In genomic region chr3:153636094-153636803, GRCm38 (mm10) we compare ENCODE assay signal across 13 mouse cellular contexts.
DNase-seq lines count a peak whose midpoint lies in the region; ATAC-seq and TF ChIP-seq lines count a peak whose summit lies in the region.
"Had no signal": no experiment of that assay in that cellular context is flagged by ENCODE, and none has a peak within 500 bp of the region (broad histone marks: within the 10 kb centered on the region; RNA-seq: fewer than 3 reads in every experiment).

No protein-coding gene starts in this region.

- no peak overlapping the region for H3K27ac ChIP-seq in forebrain, postnatal 0 days (ENCODE audit: low read depth, low read length)
- no peak overlapping the region for H3K27ac ChIP-seq in forebrain, embryonic 11.5 days (ENCODE audit: low read depth, low read length)
- peak overlapping the region; percentile 3; the same call in 1 of the 2 replicates for H3K27ac ChIP-seq in midbrain, embryonic 14.5 days (replicated peaks; ENCODE audit: low read depth, low read length)
- H3K27ac ChIP-seq in midbrain, embryonic 13.5 days = no peak overlapping the region
- H3K27ac ChIP-seq in embryonic facial prominence, embryonic 13.5 days = peak overlapping the region; percentile 60
- H3K27ac ChIP-seq: liver, embryonic 14.5 days had no signal

- no peak overlapping the region for H3K4me3 ChIP-seq in forebrain, postnatal 0 days (ENCODE audit: low read depth, low read length)
- no peak overlapping the region for H3K4me3 ChIP-seq in forebrain, embryonic 11.5 days (ENCODE audit: low read depth, low read length)
- H3K4me3 ChIP-seq in midbrain, embryonic 14.5 days (replicated peaks; ENCODE audit: low read depth, low read length) = no peak overlapping the region
- no peak overlapping the region for H3K4me3 ChIP-seq in midbrain, embryonic 13.5 days (replicated peaks)
- no peak overlapping the region for H3K4me3 ChIP-seq in embryonic facial prominence, embryonic 13.5 days

- no peak for TF ChIP-seq CTCF in forebrain, postnatal 0 days (IDR thresholded peaks at IDR 0.05; ENCODE audit: low read depth)

- H3K9me3 ChIP-seq in forebrain, postnatal 0 days (ENCODE audit: low read length) = no peaks in the 10 kb centered on the region
- H3K9me3 ChIP-seq in forebrain, embryonic 11.5 days (ENCODE audit: control insufficient read depth, low read length) = no peaks in the 10 kb centered on the region
- no peaks in the 10 kb centered on the region for H3K9me3 ChIP-seq in midbrain, embryonic 14.5 days (ENCODE audit: control insufficient read depth, low read length)
- no peaks in the 10 kb centered on the region for H3K9me3 ChIP-seq in midbrain, embryonic 13.5 days
- no peaks in the 10 kb centered on the region for H3K9me3 ChIP-seq in embryonic facial prominence, embryonic 13.5 days

- peak; percentile 64 for ATAC-seq in forebrain, postnatal 0 days
- ATAC-seq in forebrain, embryonic 11.5 days (replicated peaks; ENCODE audit: low FRiP score) = no peak
- ATAC-seq in midbrain, embryonic 14.5 days (ENCODE audit: low FRiP score, low TSS enrichment) = no peak
- ATAC-seq in midbrain, embryonic 13.5 days = no peak
- no peak for ATAC-seq in embryonic facial prominence, embryonic 13.5 days (ENCODE audit: insufficient number of reproducible peaks, insufficient read depth, low FRiP score, low TSS enrichment, low read depth)
- peak; percentile 71 for ATAC-seq in megakaryocyte progenitor cell, adult 5-6 weeks (replicated peaks; ENCODE audit: poor library complexity)
- ATAC-seq: inflammation-experienced regulatory T-cells, adult 6 months had no signal

- intact Hi-C loops in gastrocnemius, postnatal 14 days (cut with DNase I; ENCODE audit: low total_unique reads) = no loop called here

- no peak for DNase-seq in forebrain, postnatal 0 days
- no peak for DNase-seq in forebrain, embryonic 11.5 days (ENCODE audit: low spot score)
- no peak for DNase-seq in midbrain, embryonic 14.5 days
- DNase-seq in gastrocnemius, postnatal 14 days = no peak
- DNase-seq in layer of hippocampus, postnatal 25 days (ENCODE audit: extremely low spot score in 1 of 2, low spot score in 1 of 2) = no peak
- DNase-seq: kidney, postnatal 36 days; lung, postnatal 4 days; thymus, postnatal 25 days had no signal

- WGBS in forebrain, postnatal 0 days = 39% methylated on average over 2 of the region's 2 CpGs
- WGBS in forebrain, embryonic 11.5 days = 61% methylated on average over 2 of the region's 2 CpGs
- WGBS in midbrain, embryonic 14.5 days = 85% methylated on average over 2 of the region's 2 CpGs
- WGBS in midbrain, embryonic 13.5 days = 74% methylated on average over 2 of the region's 2 CpGs
- 23% methylated on average over 2 of the region's 2 CpGs for WGBS in embryonic facial prominence, embryonic 13.5 days

- no peaks in the 10 kb centered on the region for H3K27me3 ChIP-seq in forebrain, postnatal 0 days (ENCODE audit: insufficient read depth, low read length)
- no peaks in the 10 kb centered on the region for H3K27me3 ChIP-seq in forebrain, embryonic 11.5 days (ENCODE audit: control insufficient read depth, insufficient read depth, low read length)
- H3K27me3 ChIP-seq in midbrain, embryonic 14.5 days (ENCODE audit: control insufficient read depth, insufficient read depth, low read length) = no peaks in the 10 kb centered on the region
- no peaks in the 10 kb centered on the region for H3K27me3 ChIP-seq in midbrain, embryonic 13.5 days
- no peaks in the 10 kb centered on the region for H3K27me3 ChIP-seq in embryonic facial prominence, embryonic 13.5 days

- H3K4me2 ChIP-seq in forebrain, postnatal 0 days (ENCODE audit: low read depth) = no peak overlapping the region
- no peak overlapping the region for H3K4me2 ChIP-seq in forebrain, embryonic 11.5 days (ENCODE audit: low read depth, low read length, severe bottlenecking)
- no peak overlapping the region for H3K4me2 ChIP-seq in midbrain, embryonic 14.5 days (ENCODE audit: low read length)
- no peak overlapping the region for H3K4me2 ChIP-seq in midbrain, embryonic 13.5 days (replicated peaks)
- H3K4me2 ChIP-seq in embryonic facial prominence, embryonic 13.5 days = no peak overlapping the region

- H3K4me1 ChIP-seq in forebrain, postnatal 0 days (ENCODE audit: insufficient read depth) = no peaks in the 10 kb centered on the region
- H3K4me1 ChIP-seq in forebrain, embryonic 11.5 days (replicated peaks; ENCODE audit: control insufficient read depth, insufficient read depth, low read length) = no peaks in the 10 kb centered on the region
- H3K4me1 ChIP-seq in midbrain, embryonic 14.5 days (ENCODE audit: control insufficient read depth, insufficient read depth, low read length) = no peaks in the 10 kb centered on the region
- H3K4me1 ChIP-seq in midbrain, embryonic 13.5 days (replicated peaks) = peaks cover 7% of the 10 kb centered on the region; the same call in 1 of the 2 replicates
- H3K4me1 ChIP-seq in embryonic facial prominence, embryonic 13.5 days = peaks cover 12% of the 10 kb centered on the region

- H3K9ac ChIP-seq in forebrain, postnatal 0 days = no peak overlapping the region
- H3K9ac ChIP-seq in forebrain, embryonic 11.5 days (ENCODE audit: low read length) = no peak overlapping the region
- H3K9ac ChIP-seq in midbrain, embryonic 14.5 days (replicated peaks; ENCODE audit: low read length) = no peak overlapping the region
- no peak overlapping the region for H3K9ac ChIP-seq in midbrain, embryonic 13.5 days (replicated peaks)
- no peak overlapping the region for H3K9ac ChIP-seq in embryonic facial prominence, embryonic 13.5 days
- H3K9ac ChIP-seq: liver, embryonic 14.5 days had no signal

- no peaks in the 10 kb centered on the region for H3K36me3 ChIP-seq in forebrain, postnatal 0 days (ENCODE audit: insufficient read depth)
- H3K36me3 ChIP-seq in forebrain, embryonic 11.5 days (ENCODE audit: control insufficient read depth, insufficient read depth, low read length) = no peaks in the 10 kb centered on the region
- no peaks in the 10 kb centered on the region for H3K36me3 ChIP-seq in midbrain, embryonic 14.5 days (ENCODE audit: control insufficient read depth, insufficient read depth, low read length)
- H3K36me3 ChIP-seq in midbrain, embryonic 13.5 days = no peaks in the 10 kb centered on the region
- H3K36me3 ChIP-seq in embryonic facial prominence, embryonic 13.5 days = no peaks in the 10 kb centered on the region

Comparison
In these comparisons a context has a peak if more than half of its experiments do, and no peak if none do; other contexts are left out.
1. ATAC-seq: peak in forebrain, postnatal 0 days (single experiment) and megakaryocyte progenitor cell, adult 5-6 weeks (single experiment); none in forebrain, embryonic 11.5 days (single experiment), midbrain, embryonic 14.5 days (single experiment), midbrain, embryonic 13.5 days (single experiment) and embryonic facial prominence, embryonic 13.5 days (single experiment).
2. H3K27ac ChIP-seq: peak in midbrain, embryonic 14.5 days (single experiment) and embryonic facial prominence, embryonic 13.5 days (single experiment); none in forebrain, postnatal 0 days (single experiment), forebrain, embryonic 11.5 days (single experiment) and midbrain, embryonic 13.5 days (single experiment).